Mouse (Mus musculus): ENCODE data around the gene Shisa4.

The Shisa4 gene

GRCm38 (mm10) chr1:135366380-135366779 is 8.7 kb downstream of the Shisa4 start:
- no peak for DNase-seq (ENCODE audit: low spot score in 2 of 2)

GRCm38 (mm10) chr1:135363446-135363845 is 11.6 kb downstream of the Shisa4 start:
- DNase-seq (ENCODE audit: low spot score in 2 of 2) = no peak

- DNase-seq (ENCODE audit: low spot score in 2 of 2) = no peak
Measured at GRCm38 (mm10) chr1:135362115-135362514, 12.9 kb downstream of the Shisa4 start.

- no peak for DNase-seq (ENCODE audit: low spot score in 2 of 2)
Measured at GRCm38 (mm10) chr1:135361491-135361890, 13.5 kb downstream of the Shisa4 start.

- no peak for DNase-seq (ENCODE audit: low spot score in 2 of 2)
Measured at GRCm38 (mm10) chr1:135359071-135359470, 16.0 kb downstream of the Shisa4 start.

- no peak for DNase-seq (ENCODE audit: low spot score in 2 of 2)
Measured at GRCm38 (mm10) chr1:135351953-135352352, 23.1 kb downstream of the Shisa4 start.

- no peak for DNase-seq (ENCODE audit: low spot score in 2 of 2)
Measured at GRCm38 (mm10) chr1:135347498-135348169, 27.4 kb downstream of the Shisa4 start.

- no peak for DNase-seq (ENCODE audit: low spot score in 2 of 2)
Measured at GRCm38 (mm10) chr1:135346891-135347290, 28.1 kb downstream of the Shisa4 start.

GRCm38 (mm10) chr1:135344026-135344425 is 31.0 kb downstream of the Shisa4 start:
- no peak for DNase-seq (ENCODE audit: low spot score in 2 of 2)

GRCm38 (mm10) chr1:135341947-135342346 is 33.1 kb downstream of the Shisa4 start:
- DNase-seq (ENCODE audit: low spot score in 2 of 2) = no peak

GRCm38 (mm10) chr1:135330578-135330977 is 44.5 kb downstream of the Shisa4 start:
- DNase-seq (ENCODE audit: low spot score in 2 of 2) = no peak

GRCm38 (mm10) chr1:135328368-135328767 is 46.7 kb downstream of the Shisa4 start:
- no peak for DNase-seq (ENCODE audit: low spot score in 2 of 2)

- DNase-seq (ENCODE audit: low spot score in 2 of 2) = no peak
Measured at GRCm38 (mm10) chr1:135325934-135326333, 49.1 kb downstream of the Shisa4 start.

GRCm38 (mm10) chr1:135324571-135324970 is 50.5 kb downstream of the Shisa4 start, which contains the start of gene Lmod1:
Gene Lmod1, plus strand, starts transcription at chr1:135324807.
- no peak for DNase-seq (ENCODE audit: low spot score in 2 of 2)

GRCm38 (mm10) chr1:135323367-135323901 is 51.6 kb downstream of the Shisa4 start:
- DNase-seq (ENCODE audit: low spot score in 2 of 2) = no peak
